Mouse (Mus musculus): ENCODE measurements around the gene Dennd1a.

DNA sequence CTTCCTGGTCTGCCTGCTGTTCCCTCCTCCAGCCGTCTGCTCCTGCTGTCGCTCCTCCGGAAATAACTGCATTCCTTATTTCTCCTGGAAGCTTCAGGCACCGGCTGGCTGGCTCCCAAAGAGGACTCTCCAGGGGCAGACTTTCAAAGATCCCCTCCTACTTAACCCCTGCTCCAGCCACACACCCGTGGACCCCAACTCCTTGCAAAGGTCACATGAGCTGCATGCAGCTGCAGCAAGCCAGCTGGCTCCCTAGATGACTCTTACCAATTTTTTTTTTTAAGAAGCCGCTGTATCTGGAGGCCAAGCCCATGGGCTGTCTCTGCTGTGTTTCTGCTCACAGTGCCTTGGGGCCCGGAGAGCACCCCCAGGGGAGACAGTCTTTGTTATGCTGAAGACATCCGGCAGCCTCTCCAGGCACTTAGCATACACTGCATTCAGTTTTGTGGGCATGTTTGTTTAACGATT is 520.1 kb downstream of the Dennd1a start:
- TF ChIP-seq POLR2A (IDR thresholded peaks at IDR 0.05; ENCODE audit: borderline replicate concordance, extremely low read depth, low read depth, low read length) (no peak), CTCF (IDR thresholded peaks at IDR 0.05; ENCODE audit: insufficient read depth, low read length) (no peak)
